Mouse (Mus musculus) heart, embryonic 14.5 days (tissue): ENCODE measurements around the gene Klf11. TPM values are rescaled to one million over a fixed set of nuclear protein-coding genes. Genes with fewer than 3 reads are reported as not detected.

Source experiments
- ATAC-seq: fragments of 200-750 bp; cut with Nextera tagmentation; 2 replicates; pipeline ENCODE4 v1.8.0; 2017; ENCODE audit warnings: low read depth, moderate TSS enrichment; ENCODE audit not compliant: insufficient number of reproducible peaks, insufficient read depth, low FRiP score
- H3K27ac ChIP-seq, 2 experiments: fragments of 200-500 bp in 1 of 2; fragments of 300-500 bp in 1 of 2; sonication (generic) in 1 of 2; replicated peaks in 1 of 2; 2 replicates each; pipeline ENCODE4 v1.5.1; 2012 to 2014; ENCODE audit warnings: low read depth in 2 of 2, low read length in 2 of 2, control low read depth in 1 of 2, mild to moderate bottlenecking in 1 of 2, mixed read lengths in 1 of 2; ENCODE audit not compliant: control insufficient read depth in 1 of 2, insufficient read depth in 1 of 2
- H3K27me3 ChIP-seq: fragments of 300-500 bp; sonication (generic); 2 replicates; pipeline ENCODE4 v1.6.1; 2014; ENCODE audit warnings: mild to moderate bottlenecking, low read length, control low read depth; ENCODE audit not compliant: control insufficient read depth, insufficient read depth
- H3K36me3 ChIP-seq: fragments of 300-500 bp; sonication (generic); 2 replicates; pipeline ENCODE4 v1.6.1; 2014; ENCODE audit warnings: mild to moderate bottlenecking, control low read depth, low read length, mixed read lengths; ENCODE audit not compliant: control insufficient read depth, insufficient read depth
- H3K4me1 ChIP-seq, 2 experiments: fragments of 200-500 bp in 1 of 2; fragments of 300-500 bp in 1 of 2; sonication (generic) in 1 of 2; 2 replicates each; pipeline ENCODE4 v1.6.1; 2012 to 2014; ENCODE audit warnings: low read length in 2 of 2, control low read depth in 1 of 2, mixed read lengths in 1 of 2; ENCODE audit not compliant: control insufficient read depth in 2 of 2, insufficient read depth in 2 of 2
- H3K4me2 ChIP-seq: fragments of 300-500 bp; sonication (generic); 2 replicates; pipeline ENCODE4 v1.6.1; 2014; ENCODE audit warnings: mild to moderate bottlenecking, low read length
- H3K4me3 ChIP-seq, 2 experiments: fragments of 200-500 bp in 1 of 2; fragments of 300-500 bp in 1 of 2; sonication (generic) in 1 of 2; 2 replicates each; pipeline ENCODE4 v1.5.1; 2012 to 2014; ENCODE audit warnings: low read length in 2 of 2, mild to moderate bottlenecking in 2 of 2, control low read depth in 1 of 2, low read depth in 1 of 2, moderate library complexity in 1 of 2; ENCODE audit not compliant: control insufficient read depth in 1 of 2, insufficient read depth in 1 of 2
- H3K9ac ChIP-seq: fragments of 300-500 bp; sonication (generic); 2 replicates; pipeline ENCODE4 v1.6.1; 2014; ENCODE audit warnings: mild to moderate bottlenecking, low read length
- H3K9me3 ChIP-seq: fragments of 300-500 bp; sonication (generic); 2 replicates; pipeline ENCODE4 v1.6.1; 2016; ENCODE audit warnings: low read length, control low read depth; ENCODE audit not compliant: control insufficient read depth
- WGBS: fragments of 180-500 bp; shearing (Covaris S2); extraction: QIAGEN DNeasy Blood & Tissue Kit; methylation state at CpG from one replicate; pipeline ENCODE4 v1.1.7; 2014; 5-methylcytosine and 5-hydroxymethylcytosine counted together
- polyA plus RNA-seq: library from polyadenylated mRNA; unstranded; fragments of >200 nt; fragmentation: Nextera tagmentation; extraction: Ambion mirVana; gene quantifications from 2 replicates; pipeline ENCODE4 v1.2.1, GENCODE M21; 2014

Gene Klf11
- polyA plus RNA-seq, 1 experiment from 2014 or later, result 22.3 TPM

- Histone ChIP-seq H3K36me3 (peaks cover 36% of the 10 kb centered on the region), H3K27ac (peak overlapping the region; percentile 93 to 97), H3K4me3 (peak overlapping the region; percentile 79 to 84), H3K9me3 (no peaks in the 10 kb centered on the region), H3K4me2 (peak overlapping the region; percentile 82), H3K27me3 (no peaks in the 10 kb centered on the region), H3K4me1 (peaks cover 16 to 45% of the 10 kb centered on the region in 2 experiments), H3K9ac (peak overlapping the region; percentile 96)
- ATAC-seq, result peak; percentile 84
- 1% methylated on average over 36 of the region's 36 CpGs for WGBS
Measured at GRCm38 (mm10) chr12:24651642-24652342, 718 bp downstream of the Klf11 start.

DNA sequence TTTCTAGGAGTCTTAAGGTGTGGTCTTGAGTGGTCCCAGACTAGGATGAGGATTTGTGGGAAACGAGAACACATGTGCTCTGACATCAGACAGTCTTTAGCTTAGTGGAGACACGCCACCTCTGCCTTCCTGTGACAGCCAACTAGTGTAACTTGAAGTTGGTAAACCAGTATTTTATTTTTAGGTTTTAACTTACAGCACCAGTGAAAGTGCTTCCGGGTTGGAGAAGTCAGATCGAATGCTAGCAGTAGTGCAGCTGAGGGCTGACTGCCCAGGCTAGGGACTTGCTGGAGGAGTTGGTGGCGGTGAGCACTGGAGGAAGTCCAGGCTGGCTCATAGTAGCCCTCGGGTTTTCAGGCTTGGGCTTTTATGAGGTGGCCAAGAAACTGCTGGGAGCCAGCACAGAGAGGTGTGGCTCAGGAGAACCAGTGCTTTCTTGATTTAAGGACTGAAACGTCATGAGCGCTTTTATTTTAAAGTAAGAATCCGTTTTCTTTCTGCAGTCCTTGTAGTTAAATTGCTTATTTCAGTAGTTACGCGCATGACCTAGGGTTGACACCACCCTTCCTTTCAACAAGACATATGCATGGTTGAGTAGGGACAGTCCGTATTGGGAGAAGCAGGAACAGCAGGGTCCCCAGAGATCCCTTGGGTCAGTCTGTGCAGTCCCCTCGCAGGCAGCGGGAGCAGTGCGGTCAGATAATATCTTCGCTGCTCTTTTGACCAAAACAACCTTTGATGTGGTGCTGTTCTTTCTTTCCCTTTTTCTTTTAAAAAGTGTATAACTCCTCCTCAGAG is 3.2 kb downstream of the Klf11 start:
- ATAC-seq, result no peak
- Histone ChIP-seq H3K4me3 (no peak overlapping the region), H3K36me3 (peaks cover 61% of the 10 kb centered on the region), H3K27me3 (no peaks in the 10 kb centered on the region), H3K27ac (no peak overlapping the region), H3K4me2 (no peak overlapping the region), H3K4me1 (peaks cover 16 to 67% of the 10 kb centered on the region in 2 experiments), H3K9ac (no peak overlapping the region), H3K9me3 (no peaks in the 10 kb centered on the region)
- WGBS, result 83% methylated on average over 16 of the region's 16 CpGs

- Histone ChIP-seq H3K4me1 (peaks cover 11 to 66% of the 10 kb centered on the region in 2 experiments), H3K4me2 (peak overlapping the region; percentile 21; the same call in 1 of the 2 replicates), H3K36me3 (peaks cover 80% of the 10 kb centered on the region), H3K9ac (0 out of 2 replicates have a peak overlapping the region, but pooled peaks have one; percentile 46), H3K27me3 (no peaks in the 10 kb centered on the region), H3K27ac (no peak overlapping the region), H3K4me3 (no peak overlapping the region), H3K9me3 (no peaks in the 10 kb centered on the region)
- WGBS, result 65% methylated on average over 3 of the region's 3 CpGs
- no peak for ATAC-seq
Measured at GRCm38 (mm10) chr12:24656436-24656835, 5.4 kb downstream of the Klf11 start.

DNA sequence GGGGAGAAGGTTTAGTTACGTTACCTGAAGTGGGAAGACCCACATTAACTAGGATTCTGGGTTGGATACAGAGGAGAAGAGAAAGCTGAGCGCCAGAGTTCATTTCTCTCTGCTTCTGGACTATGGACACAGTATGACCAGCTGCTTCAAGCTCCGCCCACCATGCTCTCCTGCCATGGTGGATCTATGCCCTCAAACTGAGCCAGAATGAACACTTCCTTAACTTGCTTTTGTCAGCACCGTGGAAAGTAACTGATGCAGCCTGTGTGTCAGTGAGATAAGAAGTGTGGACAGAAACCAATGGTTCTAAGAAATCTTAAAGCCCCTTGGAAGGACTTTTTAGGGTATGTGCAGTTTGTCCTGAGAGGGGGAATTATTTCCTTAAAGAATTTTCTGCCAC is 7.9 kb downstream of the Klf11 start:
- peaks cover 97% of the 10 kb centered on the region for H3K36me3 ChIP-seq
- H3K9ac ChIP-seq, result no peak overlapping the region
- H3K4me2 ChIP-seq, result no peak overlapping the region
- ATAC-seq, result no peak
- no peak overlapping the region for H3K4me3 ChIP-seq
- no peaks in the 10 kb centered on the region for H3K27me3 ChIP-seq
- H3K27ac ChIP-seq, result no peak overlapping the region
- H3K9me3 ChIP-seq, result no peaks in the 10 kb centered on the region
- H3K4me1 ChIP-seq, result peaks cover 0 to 49% of the 10 kb centered on the region in 2 experiments
- WGBS, result 78% methylated on average over 4 of the region's 4 CpGs

GRCm38 (mm10) chr12:24659923-24660322 is 8.8 kb downstream of the Klf11 start:
- Histone ChIP-seq H3K4me2 (no peak overlapping the region), H3K9ac (no peak overlapping the region), H3K27me3 (no peaks in the 10 kb centered on the region), H3K27ac (no peak overlapping the region), H3K9me3 (no peaks in the 10 kb centered on the region), H3K4me3 (no peak overlapping the region), H3K36me3 (peaks cover 93% of the 10 kb centered on the region), H3K4me1 (peaks cover 0 to 42% of the 10 kb centered on the region in 2 experiments)
- 93% methylated on average over 9 of the region's 9 CpGs for WGBS
- ATAC-seq, result no peak

GRCm38 (mm10) chr12:24661100-24661499 is 10.0 kb downstream of the Klf11 start:
- no peak for ATAC-seq
- H3K27me3 ChIP-seq, result no peaks in the 10 kb centered on the region
- peaks cover 0 to 36% of the 10 kb centered on the region in 2 experiments for H3K4me1 ChIP-seq
- H3K4me3 ChIP-seq, result no peak overlapping the region
- WGBS, result 53% methylated on average over 4 of the region's 4 CpGs
- no peak overlapping the region for H3K4me2 ChIP-seq
- 0 out of 4 replicates have a peak overlapping the region, but pooled peaks of 1 of the 2 experiments have one; percentile 16 for H3K27ac ChIP-seq
- H3K9me3 ChIP-seq, result no peaks in the 10 kb centered on the region
- peaks cover 82% of the 10 kb centered on the region for H3K36me3 ChIP-seq
- no peak overlapping the region for H3K9ac ChIP-seq

DNA sequence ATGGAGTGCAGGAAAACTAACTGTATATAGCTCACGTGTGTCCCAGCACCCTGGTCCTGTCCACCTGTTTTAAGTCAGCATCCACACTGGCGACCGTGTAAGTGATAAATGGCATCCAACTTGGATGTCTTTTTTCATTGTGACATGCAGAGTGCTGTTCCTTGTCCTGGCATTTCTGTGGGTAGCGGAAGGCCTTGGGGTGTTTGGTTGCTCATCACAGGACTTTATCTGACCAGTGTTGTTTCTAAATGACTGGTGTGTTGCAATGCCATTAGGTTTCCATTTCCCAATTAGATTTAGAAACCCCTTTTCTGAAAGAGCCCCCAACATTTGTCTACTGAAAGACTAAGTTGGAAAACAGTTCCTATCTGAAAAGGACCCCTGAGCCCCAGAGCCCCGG is 11.1 kb downstream of the Klf11 start:
- H3K4me2 ChIP-seq, result no peak overlapping the region
- no peaks in the 10 kb centered on the region for H3K9me3 ChIP-seq
- WGBS, result 79% methylated on average over 5 of the region's 5 CpGs
- H3K27ac ChIP-seq, result no peak overlapping the region
- no peak overlapping the region for H3K4me3 ChIP-seq
- H3K36me3 ChIP-seq, result peaks cover 71% of the 10 kb centered on the region
- H3K4me1 ChIP-seq, result peaks cover 0 to 27% of the 10 kb centered on the region in 2 experiments
- ATAC-seq, result no peak
- no peaks in the 10 kb centered on the region for H3K27me3 ChIP-seq
- H3K9ac ChIP-seq, result no peak overlapping the region
